In genomic region chr10:26752064-26752928, GRCm38 (mm10) we compare ENCODE assay signal across 7 mouse cellular contexts. TPM values are rescaled to one million over a fixed set of nuclear protein-coding genes. Genes with fewer than 3 reads are reported as not detected.
DNase-seq lines count a peak whose midpoint lies in the region; ATAC-seq and TF ChIP-seq lines count a peak whose summit lies in the region.

No protein-coding gene starts in this region.

- H3K4me3 ChIP-seq in bone marrow, adult 2 months (replicated peaks; ENCODE audit: control insufficient read depth, low read depth, low read length) = no peak overlapping the region
- H3K4me3 ChIP-seq in forebrain, postnatal 0 days (ENCODE audit: low read depth, low read length) = no peak overlapping the region
- H3K4me3 ChIP-seq in hindbrain, embryonic 16.5 days (ENCODE audit: low read length) = no peak overlapping the region

- peak; percentile 42 for DNase-seq in Muller cell, postnatal 12 days (ENCODE audit: inconsistent ontology term)
- DNase-seq in forebrain, postnatal 0 days = peak; percentile 89
- peak; percentile 72 to 74 for DNase-seq in layer of hippocampus, postnatal 14 days (ENCODE audit: low spot score in 2 of 2)
- peak; percentile 70 for DNase-seq in lung, postnatal 36 days
- peak; percentile 66 for DNase-seq in right cerebral cortex, postnatal 4 days

- peak; percentile 45; the same call in 1 of the 2 replicates for TF ChIP-seq CTCF in bone marrow, adult 2 months (IDR thresholded peaks at IDR 0.05; ENCODE audit: control insufficient read depth, insufficient read depth, low read length)
- TF ChIP-seq CTCF in forebrain, postnatal 0 days (IDR thresholded peaks at IDR 0.05; ENCODE audit: low read depth) = peak; percentile 81

- no peaks in the 10 kb centered on the region; the same call in 1 of the 2 replicates for H3K4me1 ChIP-seq in bone marrow, adult 2 months (ENCODE audit: control insufficient read depth, insufficient read depth, low read length)
- no peaks in the 10 kb centered on the region for H3K4me1 ChIP-seq in forebrain, postnatal 0 days (ENCODE audit: insufficient read depth)
- peaks cover 3% of the 10 kb centered on the region; the same call in 1 of the 2 replicates for H3K4me1 ChIP-seq in hindbrain, embryonic 16.5 days (ENCODE audit: control insufficient read depth, insufficient read depth, low read depth, low read length)

- H3K9ac ChIP-seq in forebrain, postnatal 0 days = 0 out of 2 replicates have a peak overlapping the region, but pooled peaks have one; percentile 23
- no peak overlapping the region for H3K9ac ChIP-seq in hindbrain, embryonic 16.5 days (ENCODE audit: low read depth, low read length)

- H3K27ac ChIP-seq in bone marrow, adult 2 months (ENCODE audit: control insufficient read depth, insufficient read depth, low read depth, low read length, poor library complexity) = no peak overlapping the region
- H3K27ac ChIP-seq in forebrain, postnatal 0 days (ENCODE audit: low read depth, low read length) = peak overlapping the region; percentile 76
- peak overlapping the region; percentile 55 for H3K27ac ChIP-seq in hindbrain, embryonic 16.5 days (ENCODE audit: low read depth, low read length)

- no peak for TF ChIP-seq POLR2A in bone marrow, adult 2 months (IDR thresholded peaks at IDR 0.05; ENCODE audit: borderline replicate concordance, control insufficient read depth, low read depth, low read length)

- H3K27me3 ChIP-seq in forebrain, postnatal 0 days (ENCODE audit: insufficient read depth, low read length) = no peaks in the 10 kb centered on the region
- no peaks in the 10 kb centered on the region for H3K27me3 ChIP-seq in hindbrain, embryonic 16.5 days (replicated peaks; ENCODE audit: control insufficient read depth, insufficient read depth, low read length)

- WGBS in bone marrow, adult 2 months = 69% methylated on average over 16 of the region's 16 CpGs
- WGBS in forebrain, postnatal 0 days = 24% methylated on average over 16 of the region's 16 CpGs
- 61% methylated on average over 16 of the region's 16 CpGs for WGBS in hindbrain, embryonic 16.5 days

- H3K9me3 ChIP-seq in forebrain, postnatal 0 days (ENCODE audit: low read length) = no peaks in the 10 kb centered on the region
- no peaks in the 10 kb centered on the region for H3K9me3 ChIP-seq in hindbrain, embryonic 16.5 days (ENCODE audit: control insufficient read depth, low read length)

- ATAC-seq in forebrain, postnatal 0 days = peak; percentile 87
- ATAC-seq in hindbrain, embryonic 16.5 days = peak; percentile 78

- no peaks in the 10 kb centered on the region for H3K36me3 ChIP-seq in forebrain, postnatal 0 days (ENCODE audit: insufficient read depth)
- H3K36me3 ChIP-seq in hindbrain, embryonic 16.5 days (ENCODE audit: control insufficient read depth, insufficient read depth, low read length) = no peaks in the 10 kb centered on the region

- H3K4me2 ChIP-seq in forebrain, postnatal 0 days (ENCODE audit: low read depth) = peak overlapping the region; percentile 11; the same call in 1 of the 2 replicates
- H3K4me2 ChIP-seq in hindbrain, embryonic 16.5 days (ENCODE audit: low read length) = no peak overlapping the region; the same call in none of the 2 replicates

RNA-seq across cellular contexts. Expression of gene Arhgap18, which starts 0.9 kb away (rescaled TPM):
- polyA plus RNA-seq in bone marrow, adult 2 months (2011; ENCODE audit: insufficient read depth, insufficient read length, low replicate concordance, missing spikeins) = 15.5 and 22.4 TPM in 2 replicates
- 11.3 and 13.1 TPM in 2 replicates for total RNA-seq in forebrain, postnatal 0 days (2014; rRNA removed)
- 7.6 and 9.1 TPM in 2 replicates for polyA plus RNA-seq in forebrain, postnatal 0 days (2015; fragmentation: Nextera tagmentation; extraction: Ambion mirVana)
- polyA plus RNA-seq in hindbrain, embryonic 16.5 days (2015; fragmentation: Nextera tagmentation; extraction: Ambion mirVana) = 12.6 and 12.8 TPM in 2 replicates
- total RNA-seq in layer of hippocampus, postnatal 14 days (2021) = 1 to 10 TPM; 6.6 to 8.5 TPM
